Mouse (Mus musculus): Measurements from ENCODE around the gene Slc25a45. TPM values are rescaled to one million over a fixed set of nuclear protein-coding genes. Genes with fewer than 3 reads are reported as not detected.

The Slc25a45 gene
- polyA plus RNA-seq, 1 experiment: 241 TPM

GRCm38 (mm10) chr19:5845319-5846135 is 32.1 kb upstream of the Slc25a45 start:
- Histone ChIP-seq H3K27me3 (ENCODE audit: control insufficient read depth, insufficient read depth, low read length) (no peaks in the 10 kb centered on the region), H3K4me1 (ENCODE audit: control insufficient read depth, insufficient read depth, insufficient read length, low read length) (peaks cover 26% of the 10 kb centered on the region), H3K4me3 (ENCODE audit: low read depth, low read length) (peak overlapping the region; percentile 83), H3K36me3 (ENCODE audit: control insufficient read depth, insufficient read depth, low read length) (peaks cover 16% of the 10 kb centered on the region), H3K27ac (ENCODE audit: insufficient read depth, low read depth, low read length) (peak overlapping the region; percentile 100)
- TF ChIP-seq CTCF (IDR thresholded peaks at IDR 0.05; ENCODE audit: extremely low read depth, insufficient read length, insufficient replicate concordance, low read depth, low read length) (peak; percentile 17; the same call in 1 of the 2 replicates), POLR2A (IDR thresholded peaks at IDR 0.05; ENCODE audit: low read depth, low read length) (peak; percentile 100)
- under 1% methylated on average over 45 of the region's 45 CpGs for WGBS

DNA sequence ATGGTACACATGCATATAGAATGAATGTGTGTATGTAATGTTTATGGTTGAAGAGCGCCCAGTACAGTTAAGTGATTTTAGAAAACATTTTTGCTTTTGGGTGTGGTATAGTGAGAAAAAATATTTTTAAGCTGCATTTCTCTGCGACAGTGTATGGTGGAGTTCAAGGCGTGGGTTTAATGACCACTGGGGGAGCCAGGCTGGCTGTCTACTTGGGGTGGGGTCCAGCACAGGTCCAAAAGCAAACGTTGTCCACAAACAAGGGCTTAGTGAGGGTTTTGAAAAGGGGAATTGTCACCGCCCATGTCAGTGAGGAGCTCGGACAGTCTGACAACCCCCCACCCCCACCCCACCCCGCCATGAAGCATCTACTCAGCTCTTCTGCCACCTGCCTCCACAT is 31.5 kb upstream of the Slc25a45 start:
- peak overlapping the region; percentile 57 for H3K4me3 ChIP-seq (ENCODE audit: low read depth, low read length)
- H3K36me3 ChIP-seq (ENCODE audit: control insufficient read depth, insufficient read depth, low read length): peaks cover 16% of the 10 kb centered on the region
- H3K4me1 ChIP-seq (ENCODE audit: control insufficient read depth, insufficient read depth, insufficient read length, low read length): peaks cover 30% of the 10 kb centered on the region
- WGBS: 0% methylated on average over 7 of the region's 7 CpGs
- H3K27ac ChIP-seq (ENCODE audit: insufficient read depth, low read depth, low read length): peak overlapping the region; percentile 100
- TF ChIP-seq POLR2A (IDR thresholded peaks at IDR 0.05; ENCODE audit: low read depth, low read length): no peak
- TF ChIP-seq CTCF (IDR thresholded peaks at IDR 0.05; ENCODE audit: extremely low read depth, insufficient read length, insufficient replicate concordance, low read depth, low read length): no peak
- no peaks in the 10 kb centered on the region for H3K27me3 ChIP-seq (ENCODE audit: control insufficient read depth, insufficient read depth, low read length)

- Histone ChIP-seq H3K4me3 (ENCODE audit: low read depth, low read length) (peak overlapping the region; percentile 57), H3K27me3 (ENCODE audit: control insufficient read depth, insufficient read depth, low read length) (no peaks in the 10 kb centered on the region), H3K36me3 (ENCODE audit: control insufficient read depth, insufficient read depth, low read length) (peaks cover 16% of the 10 kb centered on the region), H3K4me1 (ENCODE audit: control insufficient read depth, insufficient read depth, insufficient read length, low read length) (peaks cover 29% of the 10 kb centered on the region), H3K27ac (ENCODE audit: insufficient read depth, low read depth, low read length) (peak overlapping the region; percentile 99)
- WGBS: 4% methylated on average over 16 of the region's 16 CpGs
- TF ChIP-seq CTCF (IDR thresholded peaks at IDR 0.05; ENCODE audit: extremely low read depth, insufficient read length, insufficient replicate concordance, low read depth, low read length): no peak
- peak; percentile 38; the same call in 1 of the 2 replicates for TF ChIP-seq POLR2A (IDR thresholded peaks at IDR 0.05; ENCODE audit: low read depth, low read length)
Measured at GRCm38 (mm10) chr19:5846557-5847305, 30.9 kb upstream of the Slc25a45 start.

- TF ChIP-seq POLR2A (IDR thresholded peaks at IDR 0.05; ENCODE audit: low read depth, low read length): no peak
- TF ChIP-seq CTCF (IDR thresholded peaks at IDR 0.05; ENCODE audit: extremely low read depth, insufficient read length, insufficient replicate concordance, low read depth, low read length): no peak
- WGBS: 50% methylated on average over 4 of the region's 4 CpGs
- peaks cover 35% of the 10 kb centered on the region for H3K4me1 ChIP-seq (ENCODE audit: control insufficient read depth, insufficient read depth, insufficient read length, low read length)
- peak overlapping the region; percentile 4; the same call in 1 of the 2 replicates for H3K4me3 ChIP-seq (ENCODE audit: low read depth, low read length)
- H3K27me3 ChIP-seq (ENCODE audit: control insufficient read depth, insufficient read depth, low read length): no peaks in the 10 kb centered on the region
- H3K27ac ChIP-seq (ENCODE audit: insufficient read depth, low read depth, low read length): peak overlapping the region; percentile 99
- H3K36me3 ChIP-seq (ENCODE audit: control insufficient read depth, insufficient read depth, low read length): peaks cover 17% of the 10 kb centered on the region
Measured at GRCm38 (mm10) chr19:5847306-5847796, 30.3 kb upstream of the Slc25a45 start.

DNA sequence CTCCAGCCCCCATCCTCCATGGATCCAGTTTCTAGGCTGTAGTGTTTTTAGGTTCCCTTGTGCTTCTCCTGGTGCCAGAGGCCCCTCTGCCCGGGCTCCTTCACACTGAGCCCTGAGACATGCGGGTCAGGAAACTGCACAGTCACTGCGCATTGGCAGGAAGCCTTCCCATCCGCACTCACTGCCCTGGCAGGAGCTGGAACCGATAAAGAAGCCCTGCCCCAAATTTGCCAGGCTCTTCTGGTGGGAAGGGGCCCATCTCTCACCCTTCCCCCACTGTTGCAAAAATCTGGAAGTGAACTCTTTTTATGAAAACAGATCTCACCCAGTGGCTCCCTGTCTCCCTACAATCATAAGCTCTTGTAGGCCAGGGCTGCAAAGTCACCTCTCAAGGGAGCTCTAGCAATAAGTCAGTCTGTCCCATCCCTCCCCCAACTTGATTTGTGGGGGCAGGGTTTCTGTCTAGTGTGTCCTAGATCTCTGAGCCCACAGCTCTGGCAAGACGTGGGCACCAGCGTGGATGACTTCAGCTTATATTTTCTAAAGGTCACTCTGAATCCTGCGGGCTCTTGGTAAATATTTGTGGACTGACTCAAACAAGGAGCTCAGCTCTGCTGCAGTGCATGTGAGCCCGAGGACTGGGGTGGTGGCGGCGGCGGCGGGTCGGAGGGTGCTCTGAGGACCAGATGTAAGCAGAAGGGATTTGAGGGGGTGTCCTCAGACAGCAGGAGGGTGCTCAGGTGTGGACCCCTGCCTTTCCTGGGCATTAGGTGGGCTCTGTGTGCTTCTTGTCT is 29.4 kb upstream of the Slc25a45 start:
- TF ChIP-seq CTCF (IDR thresholded peaks at IDR 0.05; ENCODE audit: extremely low read depth, insufficient read length, insufficient replicate concordance, low read depth, low read length) (no peak), POLR2A (IDR thresholded peaks at IDR 0.05; ENCODE audit: low read depth, low read length) (no peak; the same call in 1 of the 2 replicates)
- Histone ChIP-seq H3K27ac (ENCODE audit: insufficient read depth, low read depth, low read length) (peak overlapping the region; percentile 99), H3K27me3 (ENCODE audit: control insufficient read depth, insufficient read depth, low read length) (no peaks in the 10 kb centered on the region), H3K4me1 (ENCODE audit: control insufficient read depth, insufficient read depth, insufficient read length, low read length) (peaks cover 43% of the 10 kb centered on the region), H3K36me3 (ENCODE audit: control insufficient read depth, insufficient read depth, low read length) (peaks cover 19% of the 10 kb centered on the region), H3K4me3 (ENCODE audit: low read depth, low read length) (peak overlapping the region; percentile 37)
- WGBS: 40% methylated on average over 14 of the region's 14 CpGs

DNA sequence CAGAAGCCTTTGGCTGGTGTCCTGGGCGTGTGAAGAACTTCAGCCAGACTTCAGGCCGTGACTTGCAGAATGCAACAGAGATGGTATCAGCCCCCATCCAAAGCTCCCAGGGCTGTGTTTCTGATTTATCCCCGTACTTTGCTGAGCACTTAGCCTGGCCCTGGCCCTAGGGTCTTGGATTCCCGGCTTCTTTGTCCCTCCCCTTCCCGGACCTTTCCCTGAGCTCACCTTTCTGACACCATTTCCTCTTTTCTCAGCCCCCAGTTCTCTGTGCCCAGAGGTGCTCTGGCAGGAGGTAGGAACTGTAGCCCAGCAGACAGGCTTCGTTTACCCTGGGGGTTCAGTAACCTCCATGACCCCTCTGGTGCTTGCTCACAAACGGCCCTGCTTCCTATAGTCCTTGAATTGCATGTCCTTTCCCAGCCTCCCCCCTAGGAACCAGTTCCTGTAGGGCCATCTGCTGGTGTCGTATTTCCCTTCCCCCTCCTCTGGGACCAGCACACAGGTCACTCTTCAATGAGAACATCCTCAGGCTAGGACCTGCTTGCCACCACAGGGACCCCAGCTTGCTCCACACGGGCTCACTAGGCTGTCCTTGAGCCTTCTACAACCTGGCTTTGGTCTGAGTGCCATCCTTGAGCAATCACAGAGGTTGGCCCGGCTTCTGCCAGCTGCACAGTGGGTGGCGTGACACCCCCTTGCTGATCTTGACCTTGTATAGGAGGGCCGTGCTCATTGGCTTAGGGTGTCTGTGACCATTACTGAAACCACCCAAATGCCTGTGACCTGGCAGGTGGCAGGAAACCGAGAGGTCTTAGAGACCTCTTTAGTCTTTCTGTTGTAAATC is 28.6 kb upstream of the Slc25a45 start:
- peaks cover 12% of the 10 kb centered on the region for H3K36me3 ChIP-seq (ENCODE audit: control insufficient read depth, insufficient read depth, low read length)
- H3K4me3 ChIP-seq (ENCODE audit: low read depth, low read length): peak overlapping the region; percentile 37
- no peaks in the 10 kb centered on the region for H3K27me3 ChIP-seq (ENCODE audit: control insufficient read depth, insufficient read depth, low read length)
- H3K4me1 ChIP-seq (ENCODE audit: control insufficient read depth, insufficient read depth, insufficient read length, low read length): peaks cover 43% of the 10 kb centered on the region
- H3K27ac ChIP-seq (ENCODE audit: insufficient read depth, low read depth, low read length): peak overlapping the region; percentile 99
- 55% methylated on average over 13 of the region's 13 CpGs for WGBS
- TF ChIP-seq CTCF (IDR thresholded peaks at IDR 0.05; ENCODE audit: extremely low read depth, insufficient read length, insufficient replicate concordance, low read depth, low read length): no peak
- no peak for TF ChIP-seq POLR2A (IDR thresholded peaks at IDR 0.05; ENCODE audit: low read depth, low read length)
